Mouse (Mus musculus) spleen, adult 2 months (tissue): ENCODE data around the gene Slc6a9.

Experiments used
- CTCF ChIP-seq: fragments of 200-500 bp; IDR thresholded peaks from 2 replicates; pipeline ENCODE4 v1.5.1; 2011; ENCODE audit warnings: mild to moderate bottlenecking, inconsistent platforms; ENCODE audit not compliant: insufficient read depth, insufficient read length, insufficient replicate concordance; ENCODE audit errors: extremely low read depth
- POLR2A ChIP-seq: fragments of 200-500 bp; IDR thresholded peaks from 2 replicates; pipeline ENCODE4 v1.6.1; 2011; ENCODE audit warnings: low read depth, low read length, inconsistent platforms

DNA sequence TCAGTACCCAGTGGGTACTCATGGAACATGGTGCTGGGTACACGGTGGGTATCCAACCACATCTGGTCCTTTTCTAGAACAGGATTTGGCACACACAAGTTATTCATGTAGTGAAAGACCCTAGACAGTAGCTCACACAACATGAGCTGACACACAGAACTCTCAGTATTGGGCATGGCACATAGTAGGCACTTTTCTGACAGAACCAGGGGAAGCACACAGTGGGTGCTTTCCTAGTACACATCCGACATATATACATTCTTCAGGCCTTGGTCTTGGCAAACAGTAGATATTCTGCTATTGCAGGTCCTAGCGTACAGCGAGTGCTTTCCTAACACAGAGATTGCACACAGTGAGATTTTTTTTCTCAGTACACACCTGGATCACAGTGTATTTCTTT, 12.0 kb downstream of the Slc6a9 start:
- TF ChIP-seq POLR2A (no peak), CTCF (no peak)
